Mouse (Mus musculus) heart, postnatal 0 days (tissue): ENCODE measurements around the gene Zswim7.

Experiments used
- CTCF ChIP-seq: IDR thresholded peaks from 2 replicates; pipeline ENCODE4 v1.5.1; 2016; ENCODE audit warnings: antibody characterized with exemption, control low read depth, low read depth
- EP300 ChIP-seq: IDR thresholded peaks from 2 replicates; pipeline ENCODE4 v1.6.1; 2016; ENCODE audit warnings: antibody characterized with exemption, low read depth

DNA sequence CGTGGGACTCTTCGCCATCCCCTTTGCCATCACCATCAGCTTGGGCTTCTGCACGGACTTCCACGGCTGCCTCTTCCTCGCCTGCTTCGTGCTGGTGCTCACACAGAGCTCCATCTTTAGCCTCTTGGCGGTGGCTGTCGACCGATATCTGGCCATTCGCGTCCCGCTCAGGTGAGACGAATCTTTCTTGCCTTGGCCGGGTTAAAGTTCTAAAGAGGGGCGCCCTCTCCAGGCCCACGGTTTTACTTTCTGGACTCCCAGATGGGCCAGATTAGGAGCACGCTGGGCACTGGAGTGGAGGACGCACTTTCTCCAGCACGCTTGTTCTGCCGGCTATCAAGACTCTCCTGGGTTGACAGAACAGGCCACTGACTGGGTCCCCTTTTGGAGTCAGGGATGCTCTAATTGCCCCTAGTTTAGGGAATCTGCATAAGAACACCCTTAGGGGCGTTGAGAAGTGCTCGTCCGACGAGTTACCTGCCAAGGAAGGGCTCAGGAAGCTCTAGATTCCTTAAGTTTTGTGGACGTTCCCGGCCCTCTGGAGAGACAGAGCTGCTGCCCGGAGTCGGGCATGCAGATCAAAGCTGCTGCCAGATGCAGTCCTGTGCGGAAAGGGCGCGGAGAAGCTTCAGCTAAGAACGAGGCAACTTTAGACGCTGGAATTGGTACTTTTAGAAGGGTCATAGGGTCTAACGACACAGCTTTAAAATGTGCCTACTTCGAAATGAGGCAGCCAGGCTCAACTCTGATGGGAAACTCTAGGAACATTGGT is 31.7 kb downstream of the Zswim7 start:
- no peak for TF ChIP-seq CTCF
- TF ChIP-seq EP300 = no peak
